In genomic region chr10:80570419-80570818, GRCm38 (mm10) we compare ENCODE assay signal across 9 mouse cellular contexts. TPM values are rescaled to one million over a fixed set of nuclear protein-coding genes. Genes with fewer than 3 reads are reported as not detected.
DNase-seq lines count a peak whose midpoint lies in the region; ATAC-seq lines count a peak whose summit lies in the region.
"Had no signal": no experiment of that assay in that cellular context is flagged by ENCODE, and none has a peak within 500 bp of the region (broad histone marks: within the 10 kb centered on the region; RNA-seq: fewer than 3 reads in every experiment).

No protein-coding gene starts in this region.

- no peak overlapping the region for H3K4me2 ChIP-seq in forebrain, embryonic 15.5 days (replicated peaks)
- no peak overlapping the region for H3K4me2 ChIP-seq in midbrain, embryonic 16.5 days (ENCODE audit: low read length)
- H3K4me2 ChIP-seq in limb, embryonic 12.5 days, result peak overlapping the region; percentile 61
- H3K4me2 ChIP-seq in neural tube, embryonic 15.5 days, result peak overlapping the region; percentile 38; the same call in 1 of the 2 replicates
- no peak overlapping the region; the same call in 1 of the 2 replicates for H3K4me2 ChIP-seq in kidney, embryonic 14.5 days (replicated peaks; ENCODE audit: low read depth, low read length)

- peak overlapping the region; percentile 41; the same call in 1 of the 2 replicates for H3K4me3 ChIP-seq in forebrain, embryonic 10.5 days
- H3K4me3 ChIP-seq in forebrain, embryonic 15.5 days, result no peak overlapping the region
- H3K4me3 ChIP-seq in midbrain, embryonic 10.5 days, result peak overlapping the region; percentile 43; the same call in 1 of the 2 replicates
- no peak overlapping the region for H3K4me3 ChIP-seq in midbrain, embryonic 16.5 days (ENCODE audit: low read depth, low read length)
- no peak overlapping the region; the same call in 1 of the 2 replicates for H3K4me3 ChIP-seq in limb, embryonic 12.5 days (replicated peaks)
- H3K4me3 ChIP-seq in neural tube, embryonic 15.5 days (replicated peaks), result no peak overlapping the region
- no peak overlapping the region for H3K4me3 ChIP-seq in kidney, embryonic 14.5 days (ENCODE audit: low read length)

- no peak for ATAC-seq in forebrain, embryonic 15.5 days (replicated peaks)
- ATAC-seq in midbrain, embryonic 16.5 days, result no peak
- ATAC-seq in limb, embryonic 12.5 days (ENCODE audit: insufficient number of reproducible peaks, insufficient read depth, low FRiP score, low TSS enrichment, low read depth), result no peak
- no peak for ATAC-seq in neural tube, embryonic 15.5 days (ENCODE audit: low FRiP score)
- ATAC-seq in kidney, embryonic 14.5 days (ENCODE audit: low FRiP score, low TSS enrichment), result no peak

- no peaks in the 10 kb centered on the region for H3K9me3 ChIP-seq in forebrain, embryonic 10.5 days
- H3K9me3 ChIP-seq in forebrain, embryonic 15.5 days, result no peaks in the 10 kb centered on the region
- no peaks in the 10 kb centered on the region for H3K9me3 ChIP-seq in midbrain, embryonic 10.5 days (replicated peaks)
- no peaks in the 10 kb centered on the region for H3K9me3 ChIP-seq in midbrain, embryonic 16.5 days (replicated peaks; ENCODE audit: control insufficient read depth, low read length, poor library complexity, severe bottlenecking)
- H3K9me3 ChIP-seq in limb, embryonic 12.5 days, result no peaks in the 10 kb centered on the region
- no peaks in the 10 kb centered on the region for H3K9me3 ChIP-seq in neural tube, embryonic 15.5 days (replicated peaks)
- no peaks in the 10 kb centered on the region for H3K9me3 ChIP-seq in kidney, embryonic 14.5 days (ENCODE audit: control insufficient read depth, low read length)

- no peaks in the 10 kb centered on the region for H3K27me3 ChIP-seq in forebrain, embryonic 10.5 days (ENCODE audit: poor library complexity, severe bottlenecking)
- no peaks in the 10 kb centered on the region for H3K27me3 ChIP-seq in forebrain, embryonic 15.5 days
- peaks cover 5% of the 10 kb centered on the region; the same call in 1 of the 2 replicates for H3K27me3 ChIP-seq in midbrain, embryonic 10.5 days (ENCODE audit: low read depth, poor library complexity, severe bottlenecking)
- no peaks in the 10 kb centered on the region for H3K27me3 ChIP-seq in midbrain, embryonic 16.5 days (ENCODE audit: control insufficient read depth, insufficient read depth, low read depth, low read length)
- no peaks in the 10 kb centered on the region for H3K27me3 ChIP-seq in limb, embryonic 12.5 days
- no peaks in the 10 kb centered on the region for H3K27me3 ChIP-seq in neural tube, embryonic 15.5 days (replicated peaks)
- no peaks in the 10 kb centered on the region for H3K27me3 ChIP-seq in kidney, embryonic 14.5 days (ENCODE audit: control insufficient read depth, insufficient read depth, low read length)

- WGBS in forebrain, embryonic 10.5 days, result 85% methylated on average over 10 of the region's 10 CpGs
- 89% methylated on average over 10 of the region's 10 CpGs for WGBS in forebrain, embryonic 15.5 days
- 92% methylated on average over 10 of the region's 10 CpGs for WGBS in midbrain, embryonic 10.5 days
- 92% methylated on average over 10 of the region's 10 CpGs for WGBS in midbrain, embryonic 16.5 days
- 88% methylated on average over 10 of the region's 10 CpGs for WGBS in limb, embryonic 12.5 days
- 84% methylated on average over 10 of the region's 10 CpGs for WGBS in neural tube, embryonic 15.5 days
- 85% methylated on average over 10 of the region's 10 CpGs for WGBS in kidney, embryonic 14.5 days

- DNase-seq in forebrain, embryonic 10.5 days (ENCODE audit: extremely low spot score, low spot score), result no peak
- no peak for DNase-seq in midbrain, embryonic 10.5 days (ENCODE audit: low spot score)
- DNase-seq in cerebellum, adult 18-20 months, result no peak

- peaks cover 83% of the 10 kb centered on the region for H3K4me1 ChIP-seq in forebrain, embryonic 10.5 days
- peaks cover 56% of the 10 kb centered on the region for H3K4me1 ChIP-seq in forebrain, embryonic 15.5 days
- peaks cover 86% of the 10 kb centered on the region for H3K4me1 ChIP-seq in midbrain, embryonic 10.5 days
- peaks cover 35% of the 10 kb centered on the region for H3K4me1 ChIP-seq in midbrain, embryonic 16.5 days (ENCODE audit: control insufficient read depth, insufficient read depth, low read length)
- H3K4me1 ChIP-seq in limb, embryonic 12.5 days (replicated peaks), result peaks cover 58% of the 10 kb centered on the region
- peaks cover 61% of the 10 kb centered on the region for H3K4me1 ChIP-seq in neural tube, embryonic 15.5 days
- peaks cover 51% of the 10 kb centered on the region for H3K4me1 ChIP-seq in kidney, embryonic 14.5 days (ENCODE audit: control insufficient read depth, insufficient read depth, low read length)

- peak overlapping the region; percentile 85 for H3K27ac ChIP-seq in forebrain, embryonic 10.5 days
- H3K27ac ChIP-seq in forebrain, embryonic 15.5 days (replicated peaks), result no peak overlapping the region
- H3K27ac ChIP-seq in midbrain, embryonic 10.5 days (replicated peaks), result peak overlapping the region; percentile 85
- no peak overlapping the region for H3K27ac ChIP-seq in midbrain, embryonic 16.5 days (ENCODE audit: low read length)
- H3K27ac ChIP-seq in limb, embryonic 12.5 days, result 0 out of 2 replicates have a peak overlapping the region, but pooled peaks have one; percentile 82
- 0 out of 2 replicates have a peak overlapping the region, but pooled peaks have one; percentile 2 for H3K27ac ChIP-seq in neural tube, embryonic 15.5 days (replicated peaks)
- H3K27ac ChIP-seq in kidney, embryonic 14.5 days (ENCODE audit: low read depth, low read length), result no peak overlapping the region

- H3K36me3 ChIP-seq in forebrain, embryonic 10.5 days (replicated peaks), result peaks cover 28% of the 10 kb centered on the region
- peaks cover 5% of the 10 kb centered on the region; the same call in 1 of the 2 replicates for H3K36me3 ChIP-seq in forebrain, embryonic 15.5 days
- peaks cover 15% of the 10 kb centered on the region for H3K36me3 ChIP-seq in midbrain, embryonic 10.5 days
- peaks cover 6% of the 10 kb centered on the region; the same call in 1 of the 2 replicates for H3K36me3 ChIP-seq in midbrain, embryonic 16.5 days (ENCODE audit: control insufficient read depth, insufficient read depth, low read length)
- H3K36me3 ChIP-seq in limb, embryonic 12.5 days, result peaks cover 20% of the 10 kb centered on the region
- no peaks in the 10 kb centered on the region for H3K36me3 ChIP-seq in neural tube, embryonic 15.5 days
- peaks cover 14% of the 10 kb centered on the region; the same call in 1 of the 2 replicates for H3K36me3 ChIP-seq in kidney, embryonic 14.5 days (ENCODE audit: control insufficient read depth, insufficient read depth, low read length)

- H3K9ac ChIP-seq in forebrain, embryonic 15.5 days (replicated peaks), result no peak overlapping the region
- no peak overlapping the region for H3K9ac ChIP-seq in midbrain, embryonic 16.5 days (ENCODE audit: low read depth, low read length)
- H3K9ac ChIP-seq in limb, embryonic 12.5 days (replicated peaks), result peak overlapping the region; percentile 51
- H3K9ac ChIP-seq in neural tube, embryonic 15.5 days (replicated peaks), result no peak overlapping the region
- no peak overlapping the region for H3K9ac ChIP-seq in kidney, embryonic 14.5 days (ENCODE audit: low read depth, low read length)

RNA-seq across cellular contexts. Expression of gene Klf16, which starts 6.7 kb away (rescaled TPM):
- polyA plus RNA-seq in forebrain, embryonic 10.5 days (2016; fragmentation: Nextera tagmentation; extraction: Ambion mirVana), result 7.4 and 7.5 TPM in 2 replicates
- 8.0 and 8.5 TPM in 2 replicates for polyA plus RNA-seq in forebrain, embryonic 15.5 days (2015; fragmentation: Nextera tagmentation; extraction: Ambion mirVana)
- polyA plus RNA-seq in midbrain, embryonic 10.5 days (2016; fragmentation: Nextera tagmentation; extraction: Ambion mirVana), result 4.8 and 6.1 TPM in 2 replicates
- polyA plus RNA-seq in midbrain, embryonic 16.5 days (2015; fragmentation: Nextera tagmentation; extraction: Ambion mirVana), result 4.9 and 5.5 TPM in 2 replicates
- polyA plus RNA-seq in limb, embryonic 12.5 days (2016; fragmentation: Nextera tagmentation; extraction: Ambion mirVana), result 12.1 and 12.4 TPM in 2 replicates
- polyA plus RNA-seq in neural tube, embryonic 15.5 days (2015; fragmentation: Nextera tagmentation; extraction: Ambion mirVana), result 6.5 TPM in 2 replicates
- polyA plus RNA-seq in kidney, embryonic 14.5 days (2014; fragmentation: Nextera tagmentation; extraction: Ambion mirVana), result 10.1 and 10.2 TPM in 2 replicates

RNA-seq across cellular contexts. Expression of gene Rexo1, which starts 9.1 kb away (rescaled TPM):
- 32.8 and 34.8 TPM in 2 replicates for polyA plus RNA-seq in forebrain, embryonic 10.5 days (2016; fragmentation: Nextera tagmentation; extraction: Ambion mirVana)
- 31.3 and 32.9 TPM in 2 replicates for polyA plus RNA-seq in forebrain, embryonic 15.5 days (2015; fragmentation: Nextera tagmentation; extraction: Ambion mirVana)
- 31.6 and 35.3 TPM in 2 replicates for polyA plus RNA-seq in midbrain, embryonic 10.5 days (2016; fragmentation: Nextera tagmentation; extraction: Ambion mirVana)
- 26.9 and 27.6 TPM in 2 replicates for polyA plus RNA-seq in midbrain, embryonic 16.5 days (2015; fragmentation: Nextera tagmentation; extraction: Ambion mirVana)
- 33.4 and 34.1 TPM in 2 replicates for polyA plus RNA-seq in limb, embryonic 12.5 days (2016; fragmentation: Nextera tagmentation; extraction: Ambion mirVana)
- 29.5 TPM in 2 replicates for polyA plus RNA-seq in neural tube, embryonic 15.5 days (2015; fragmentation: Nextera tagmentation; extraction: Ambion mirVana)
- polyA plus RNA-seq in kidney, embryonic 14.5 days (2014; fragmentation: Nextera tagmentation; extraction: Ambion mirVana), result 25.8 and 31.3 TPM in 2 replicates

RNA-seq across cellular contexts. Expression of gene Abhd17a, which starts 19.7 kb away (rescaled TPM):
- polyA plus RNA-seq in forebrain, embryonic 10.5 days (2016; fragmentation: Nextera tagmentation; extraction: Ambion mirVana), result 71.8 and 75.5 TPM in 2 replicates
- 118 and 120 TPM in 2 replicates for polyA plus RNA-seq in forebrain, embryonic 15.5 days (2015; fragmentation: Nextera tagmentation; extraction: Ambion mirVana)
- 86.8 and 87.3 TPM in 2 replicates for polyA plus RNA-seq in midbrain, embryonic 10.5 days (2016; fragmentation: Nextera tagmentation; extraction: Ambion mirVana)
- 97.0 and 108 TPM in 2 replicates for polyA plus RNA-seq in midbrain, embryonic 16.5 days (2015; fragmentation: Nextera tagmentation; extraction: Ambion mirVana)
- 108 and 110 TPM in 2 replicates for polyA plus RNA-seq in limb, embryonic 12.5 days (2016; fragmentation: Nextera tagmentation; extraction: Ambion mirVana)
- 148 and 152 TPM in 2 replicates for polyA plus RNA-seq in neural tube, embryonic 15.5 days (2015; fragmentation: Nextera tagmentation; extraction: Ambion mirVana)
- polyA plus RNA-seq in kidney, embryonic 14.5 days (2014; fragmentation: Nextera tagmentation; extraction: Ambion mirVana), result 125 and 130 TPM in 2 replicates

RNA-seq across cellular contexts. Expression of gene Atp8b3, which starts 31.5 kb away (rescaled TPM):
- polyA plus RNA-seq in forebrain, embryonic 10.5 days (2016; fragmentation: Nextera tagmentation; extraction: Ambion mirVana), result 0.51 and 0.71 TPM in 2 replicates
- polyA plus RNA-seq in forebrain, embryonic 15.5 days (2015; fragmentation: Nextera tagmentation; extraction: Ambion mirVana), result 0.23 and 0.33 TPM in 2 replicates
- 0.41 and 0.79 TPM in 2 replicates for polyA plus RNA-seq in midbrain, embryonic 10.5 days (2016; fragmentation: Nextera tagmentation; extraction: Ambion mirVana)
- 1.1 and 1.4 TPM in 2 replicates for polyA plus RNA-seq in midbrain, embryonic 16.5 days (2015; fragmentation: Nextera tagmentation; extraction: Ambion mirVana)
- 0.29 and 0.50 TPM in 2 replicates for polyA plus RNA-seq in limb, embryonic 12.5 days (2016; fragmentation: Nextera tagmentation; extraction: Ambion mirVana)
- polyA plus RNA-seq in neural tube, embryonic 15.5 days (2015; fragmentation: Nextera tagmentation; extraction: Ambion mirVana), result 1.4 and 1.5 TPM in 2 replicates
- 0.22 and 0.24 TPM in 2 replicates for polyA plus RNA-seq in kidney, embryonic 14.5 days (2014; fragmentation: Nextera tagmentation; extraction: Ambion mirVana)
- polyA plus RNA-seq: large intestine, adult 2 months had no signal

RNA-seq across cellular contexts. Expression of gene Scamp4, which starts 32.3 kb away (rescaled TPM):
- polyA plus RNA-seq in forebrain, embryonic 10.5 days (2016; fragmentation: Nextera tagmentation; extraction: Ambion mirVana), result 91.5 and 93.0 TPM in 2 replicates
- 66.8 and 68.2 TPM in 2 replicates for polyA plus RNA-seq in forebrain, embryonic 15.5 days (2015; fragmentation: Nextera tagmentation; extraction: Ambion mirVana)
- 91.0 and 94.1 TPM in 2 replicates for polyA plus RNA-seq in midbrain, embryonic 10.5 days (2016; fragmentation: Nextera tagmentation; extraction: Ambion mirVana)
- polyA plus RNA-seq in midbrain, embryonic 16.5 days (2015; fragmentation: Nextera tagmentation; extraction: Ambion mirVana), result 61.2 and 64.3 TPM in 2 replicates
- 62.1 and 66.0 TPM in 2 replicates for polyA plus RNA-seq in limb, embryonic 12.5 days (2016; fragmentation: Nextera tagmentation; extraction: Ambion mirVana)
- polyA plus RNA-seq in neural tube, embryonic 15.5 days (2015; fragmentation: Nextera tagmentation; extraction: Ambion mirVana), result 68.2 and 79.8 TPM in 2 replicates
- polyA plus RNA-seq in kidney, embryonic 14.5 days (2014; fragmentation: Nextera tagmentation; extraction: Ambion mirVana), result 88.5 and 103 TPM in 2 replicates

Comparison
In these comparisons a context has a peak if more than half of its experiments do, and no peak if none do; other contexts are left out.
1. H3K27ac ChIP-seq: peak in forebrain, embryonic 10.5 days (single experiment), midbrain, embryonic 10.5 days (single experiment), limb, embryonic 12.5 days (single experiment) and neural tube, embryonic 15.5 days (single experiment); none in forebrain, embryonic 15.5 days (single experiment), midbrain, embryonic 16.5 days (single experiment) and kidney, embryonic 14.5 days (single experiment).
2. H3K4me3 ChIP-seq: peak in forebrain, embryonic 10.5 days (single experiment) and midbrain, embryonic 10.5 days (single experiment); none in forebrain, embryonic 15.5 days (single experiment), midbrain, embryonic 16.5 days (single experiment), limb, embryonic 12.5 days (single experiment), neural tube, embryonic 15.5 days (single experiment) and kidney, embryonic 14.5 days (single experiment).
3. H3K4me2 ChIP-seq: peak in limb, embryonic 12.5 days (single experiment) and neural tube, embryonic 15.5 days (single experiment); none in forebrain, embryonic 15.5 days (single experiment), midbrain, embryonic 16.5 days (single experiment) and kidney, embryonic 14.5 days (single experiment).